Mouse (Mus musculus): Measurements from ENCODE around the gene Gm7102. TPM values are rescaled to one million over a fixed set of nuclear protein-coding genes. Genes with fewer than 3 reads are reported as not detected.
A peak's percentile ranks its signal among the peaks of the same experiment; 100 is the strongest.
"Not testable (repeated sequence)": the region's sequence is repeated elsewhere in the genome, so short reads cannot be mapped to it uniquely, and the experiment has no call there.

The Gm7102 gene
- 0.11 TPM in 1 of 2 replicates, not detected in the other for polyA plus RNA-seq (2014; fragmentation: Nextera tagmentation; extraction: Ambion mirVana)

DNA sequence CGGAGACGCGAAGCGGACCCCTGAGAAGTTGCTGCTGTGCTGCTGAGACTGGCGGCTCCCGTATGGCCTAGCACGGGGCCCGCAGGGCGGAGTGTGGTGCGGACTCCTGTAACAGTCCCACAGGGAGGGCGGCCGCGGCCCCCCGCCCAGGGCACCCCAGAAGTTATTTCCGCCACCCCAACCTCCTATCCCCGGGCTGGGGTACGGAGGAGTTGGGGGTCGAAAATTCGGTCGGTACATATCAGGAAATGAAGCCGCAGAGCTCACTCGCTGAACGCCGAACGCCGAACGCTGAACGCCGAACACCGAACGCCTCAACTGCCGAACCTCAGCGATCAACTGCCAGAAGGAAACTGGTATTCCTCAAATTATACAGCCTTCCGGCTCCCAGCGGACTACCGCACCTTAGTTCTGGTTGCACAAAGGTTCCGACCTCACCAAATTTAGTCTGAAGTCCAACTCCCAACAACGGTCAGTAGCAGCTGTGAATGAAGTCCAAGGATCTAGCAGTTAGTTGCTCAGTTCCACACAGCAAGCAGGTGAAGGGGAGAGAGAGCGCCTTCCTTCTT is at the start of gene Gm7102:
Gene Gm7102 (minus strand): TSS at position 554 of the 569 bp plus-strand sequence.
- peak within 1 kb of the TSS; percentile 19; the same call in 1 of the 2 replicates for H3K4me3 ChIP-seq (ENCODE audit: low read depth, low read length)
- no peaks in the 10 kb centered on the region for H3K27me3 ChIP-seq (ENCODE audit: control insufficient read depth, insufficient read depth, low read length)
- no peaks in the 10 kb centered on the region for H3K9me3 ChIP-seq (ENCODE audit: control insufficient read depth, low read length)
- ATAC-seq (ENCODE audit: low FRiP score) (no peak; the same call in 1 of the 2 replicates), DNase-seq (ENCODE audit: low spot score, missing footprints) (no peak)
- H3K27ac ChIP-seq (ENCODE audit: low read depth, low read length): no peak within 1 kb of the TSS
- WGBS: 33% methylated on average over 38 of the region's 39 CpGs
- H3K36me3 ChIP-seq (ENCODE audit: control insufficient read depth, insufficient read depth, low read length): no peaks in the 10 kb centered on the region
- no peaks in the 10 kb centered on the region for H3K4me1 ChIP-seq (ENCODE audit: control insufficient read depth, insufficient read depth, low read length)
- peak within 1 kb of the TSS; percentile 37 for H3K4me2 ChIP-seq
- 0 out of 2 replicates have a peak within 1 kb of the TSS, but pooled peaks have one; percentile 24 for H3K9ac ChIP-seq (ENCODE audit: low read length)

DNA sequence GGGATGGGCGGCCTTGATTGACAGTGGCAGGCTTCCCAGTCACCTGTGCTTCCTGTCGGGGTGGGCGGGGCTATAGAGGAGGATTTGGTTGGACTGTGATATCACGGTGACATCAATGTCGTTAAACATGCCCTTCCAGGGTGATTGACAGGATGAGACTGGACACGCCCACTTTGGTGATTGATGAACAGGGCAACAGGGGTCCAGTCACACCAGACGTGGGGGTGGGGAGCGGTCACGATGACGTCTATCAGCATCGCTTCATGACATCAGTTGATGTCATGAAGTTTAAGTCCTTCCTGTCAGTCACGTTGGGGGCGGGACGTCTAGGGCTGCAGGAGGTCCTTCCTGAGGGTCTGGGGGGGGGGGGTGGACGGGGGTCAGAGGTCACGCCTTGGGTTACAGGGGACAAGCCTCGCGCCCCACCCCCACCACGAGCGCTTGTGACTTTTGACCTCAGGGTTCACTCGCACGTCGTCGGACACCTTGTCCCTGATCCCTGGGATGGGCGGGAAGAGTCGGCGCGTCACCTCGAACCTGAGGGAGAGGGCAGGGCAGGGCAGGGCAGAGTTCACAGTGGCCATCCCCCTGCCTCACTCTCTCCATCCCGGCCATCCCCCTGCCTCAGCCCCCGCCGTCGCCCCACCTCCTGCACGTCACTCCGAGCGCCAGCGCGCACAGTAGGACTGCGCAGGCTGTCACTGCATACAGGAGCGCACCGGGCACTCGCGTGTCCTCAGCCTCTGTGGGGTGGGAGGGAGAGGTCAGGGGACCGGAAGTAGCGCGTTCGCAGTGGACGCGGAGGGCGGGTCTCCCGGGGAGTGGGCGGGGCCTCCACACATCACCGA is 48.8 kb upstream of the Gm7102 start:
- peak; percentile 86 for DNase-seq (ENCODE audit: low spot score, missing footprints)
- no peaks in the 10 kb centered on the region for H3K36me3 ChIP-seq (ENCODE audit: control insufficient read depth, insufficient read depth, low read length)
- no peaks in the 10 kb centered on the region; the same call in 1 of the 2 replicates for H3K4me1 ChIP-seq (ENCODE audit: control insufficient read depth, insufficient read depth, low read length)
- H3K9ac ChIP-seq (ENCODE audit: low read length): peak overlapping the region; percentile 24; the same call in 1 of the 2 replicates
- peak; percentile 45 for ATAC-seq (ENCODE audit: low FRiP score)
- 33% methylated on average over 46 of the region's 53 CpGs for WGBS
- peak overlapping the region; percentile 56 for H3K4me3 ChIP-seq (ENCODE audit: low read depth, low read length)
- no peaks in the 10 kb centered on the region; the same call in 1 of the 2 replicates for H3K9me3 ChIP-seq (ENCODE audit: control insufficient read depth, low read length)
- no peak overlapping the region for H3K27ac ChIP-seq (ENCODE audit: low read depth, low read length)
- no peaks in the 10 kb centered on the region for H3K27me3 ChIP-seq (ENCODE audit: control insufficient read depth, insufficient read depth, low read length)
- peak overlapping the region; percentile 50 for H3K4me2 ChIP-seq

- Histone ChIP-seq H3K9ac (ENCODE audit: low read length) (no peak overlapping the region), H3K4me2 (no peak overlapping the region), H3K27ac (ENCODE audit: low read depth, low read length) (no peak overlapping the region), H3K27me3 (ENCODE audit: control insufficient read depth, insufficient read depth, low read length) (no peaks in the 10 kb centered on the region), H3K4me1 (ENCODE audit: control insufficient read depth, insufficient read depth, low read length) (no peaks in the 10 kb centered on the region; the same call in 1 of the 2 replicates), H3K4me3 (ENCODE audit: low read depth, low read length) (no peak overlapping the region), H3K36me3 (ENCODE audit: control insufficient read depth, insufficient read depth, low read length) (no peaks in the 10 kb centered on the region), H3K9me3 (ENCODE audit: control insufficient read depth, low read length) (no peaks in the 10 kb centered on the region; the same call in 1 of the 2 replicates)
- ATAC-seq (ENCODE audit: low FRiP score): no peak
- WGBS: 91% methylated on average over 6 of the region's 6 CpGs
- DNase-seq (ENCODE audit: low spot score, missing footprints): no peak
These were observed 47.7 kb upstream of the Gm7102 start for GRCm38 (mm10) chr19:61223706-61224328.

GRCm38 (mm10) chr19:61207506-61207905 is 31.4 kb upstream of the Gm7102 start:
- ATAC-seq (ENCODE audit: low FRiP score); H3K4me2 ChIP-seq; H3K27ac ChIP-seq (ENCODE audit: low read depth, low read length); H3K9ac ChIP-seq (ENCODE audit: low read length); DNase-seq (ENCODE audit: low spot score, missing footprints); H3K27me3 ChIP-seq (ENCODE audit: control insufficient read depth, insufficient read depth, low read length); H3K4me1 ChIP-seq (ENCODE audit: control insufficient read depth, insufficient read depth, low read length); H3K36me3 ChIP-seq (ENCODE audit: control insufficient read depth, insufficient read depth, low read length); H3K9me3 ChIP-seq (ENCODE audit: control insufficient read depth, low read length); H3K4me3 ChIP-seq (ENCODE audit: low read depth, low read length): not testable (repeated sequence)
- WGBS: 86% methylated on average over 6 of the region's 6 CpGs

GRCm38 (mm10) chr19:61199836-61200235 is 23.7 kb upstream of the Gm7102 start:
- no peaks in the 10 kb centered on the region for H3K36me3 ChIP-seq (ENCODE audit: control insufficient read depth, insufficient read depth, low read length)
- no peak for ATAC-seq (ENCODE audit: low FRiP score)
- no peak overlapping the region for H3K9ac ChIP-seq (ENCODE audit: low read length)
- H3K27ac ChIP-seq (ENCODE audit: low read depth, low read length): no peak overlapping the region
- H3K4me1 ChIP-seq (ENCODE audit: control insufficient read depth, insufficient read depth, low read length): no peaks in the 10 kb centered on the region
- peak; percentile 92 for DNase-seq (ENCODE audit: low spot score, missing footprints)
- no peaks in the 10 kb centered on the region for H3K27me3 ChIP-seq (ENCODE audit: control insufficient read depth, insufficient read depth, low read length)
- H3K4me2 ChIP-seq: no peak overlapping the region
- WGBS: 22% methylated on average over 10 of the region's 10 CpGs
- H3K4me3 ChIP-seq (ENCODE audit: low read depth, low read length): no peak overlapping the region
- no peaks in the 10 kb centered on the region for H3K9me3 ChIP-seq (ENCODE audit: control insufficient read depth, low read length)

GRCm38 (mm10) chr19:61199316-61199715 is 23.2 kb upstream of the Gm7102 start:
- Histone ChIP-seq H3K4me3 (ENCODE audit: low read depth, low read length) (no peak overlapping the region), H3K9ac (ENCODE audit: low read length) (no peak overlapping the region), H3K4me2 (no peak overlapping the region), H3K36me3 (ENCODE audit: control insufficient read depth, insufficient read depth, low read length) (no peaks in the 10 kb centered on the region), H3K4me1 (ENCODE audit: control insufficient read depth, insufficient read depth, low read length) (no peaks in the 10 kb centered on the region), H3K27me3 (ENCODE audit: control insufficient read depth, insufficient read depth, low read length) (no peaks in the 10 kb centered on the region), H3K27ac (ENCODE audit: low read depth, low read length) (no peak overlapping the region), H3K9me3 (ENCODE audit: control insufficient read depth, low read length) (no peaks in the 10 kb centered on the region)
- WGBS: 14% methylated on average over 13 of the region's 13 CpGs
- DNase-seq (ENCODE audit: low spot score, missing footprints) (peak; percentile 98), ATAC-seq (ENCODE audit: low FRiP score) (no peak)

DNA sequence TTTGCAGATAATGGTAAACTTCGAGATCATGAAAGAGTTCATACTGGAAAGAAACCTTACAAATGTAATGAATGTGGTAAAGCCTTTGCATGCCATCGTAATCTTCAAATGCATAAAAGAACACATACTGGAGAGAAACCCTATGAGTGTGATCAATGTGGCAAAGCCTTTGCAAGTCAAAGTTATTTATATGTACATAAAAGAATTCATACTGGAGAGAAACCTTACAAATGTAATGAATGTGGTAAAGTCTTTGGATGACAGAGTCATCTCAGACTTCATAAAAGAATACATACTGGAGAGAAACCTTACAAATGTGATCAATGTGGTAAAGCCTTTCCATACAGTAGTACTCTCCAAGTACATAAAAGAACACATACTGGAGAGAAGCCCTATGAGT is 7.5 kb upstream of the Gm7102 start, which contains the start of gene Gm6020:
Gene Gm6020 (plus strand): TSS at position 301 of the 400 bp plus-strand sequence.
- not testable (repeated sequence) for DNase-seq (ENCODE audit: low spot score, missing footprints); H3K9me3 ChIP-seq (ENCODE audit: control insufficient read depth, low read length); H3K4me3 ChIP-seq (ENCODE audit: low read depth, low read length); H3K4me2 ChIP-seq; H3K36me3 ChIP-seq (ENCODE audit: control insufficient read depth, insufficient read depth, low read length); H3K9ac ChIP-seq (ENCODE audit: low read length); ATAC-seq (ENCODE audit: low FRiP score); H3K4me1 ChIP-seq (ENCODE audit: control insufficient read depth, insufficient read depth, low read length); H3K27me3 ChIP-seq (ENCODE audit: control insufficient read depth, insufficient read depth, low read length); H3K27ac ChIP-seq (ENCODE audit: low read depth, low read length)
- 85% methylated on average over 2 of the region's 2 CpGs for WGBS

DNA sequence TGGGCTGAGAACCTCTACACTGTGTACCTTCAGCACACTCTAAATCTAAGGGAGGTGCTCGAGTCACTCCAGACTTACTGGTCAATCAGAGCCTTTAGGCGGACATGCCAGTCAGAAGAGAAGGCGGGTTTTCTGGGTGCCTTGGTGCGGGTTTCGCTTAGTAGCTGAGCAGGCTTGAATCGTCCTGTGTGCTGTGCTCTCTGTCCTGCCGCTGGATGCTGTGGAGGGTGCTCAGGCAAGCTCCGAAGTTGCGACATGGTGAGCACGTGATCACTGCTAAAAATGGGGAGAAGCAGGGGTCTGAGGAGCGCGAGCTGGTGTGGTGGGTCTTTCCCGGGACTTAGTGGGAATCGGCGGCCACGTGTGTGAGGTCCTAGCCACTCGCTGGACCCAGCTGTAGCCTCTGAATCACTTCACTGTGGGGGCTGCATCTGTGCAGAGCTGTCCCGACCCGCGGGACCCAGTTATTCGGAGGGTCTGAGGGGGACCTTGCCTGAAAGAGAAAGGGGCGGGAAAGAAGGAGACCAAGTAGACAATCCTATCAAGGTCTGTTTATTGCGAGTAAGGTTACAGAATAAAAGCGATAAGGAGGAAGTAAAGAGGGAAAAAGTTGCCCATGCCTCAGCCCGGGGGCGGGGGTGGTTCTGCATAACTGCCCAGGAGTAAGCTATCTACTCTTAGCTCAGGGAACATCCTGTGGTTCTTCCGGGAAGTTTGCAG is 24.2 kb downstream of the Gm7102 start:
- Histone ChIP-seq H3K9me3 (ENCODE audit: control insufficient read depth, low read length) (no peaks in the 10 kb centered on the region), H3K4me1 (ENCODE audit: control insufficient read depth, insufficient read depth, low read length) (no peaks in the 10 kb centered on the region), H3K4me2 (peak overlapping the region; percentile 45), H3K27ac (ENCODE audit: low read depth, low read length) (no peak overlapping the region), H3K27me3 (ENCODE audit: control insufficient read depth, insufficient read depth, low read length) (no peaks in the 10 kb centered on the region), H3K36me3 (ENCODE audit: control insufficient read depth, insufficient read depth, low read length) (no peaks in the 10 kb centered on the region), H3K9ac (ENCODE audit: low read length) (peak overlapping the region; percentile 57), H3K4me3 (ENCODE audit: low read depth, low read length) (peak overlapping the region; percentile 32)
- 7% methylated on average over 27 of the region's 27 CpGs for WGBS
- ATAC-seq (ENCODE audit: low FRiP score) (peak; percentile 78), DNase-seq (ENCODE audit: low spot score, missing footprints) (peak; percentile 91)

All from midbrain, embryonic 11.5 days (tissue).